8 mouse cellular contexts compared by ENCODE assay signal in genomic region chr11:97449601-97450293, GRCm38 (mm10). TPM values are rescaled to one million over a fixed set of nuclear protein-coding genes. Genes with fewer than 3 reads are reported as not detected.
A peak's percentile ranks its signal among the peaks of the same experiment; 100 is the strongest.
DNase-seq lines count a peak whose midpoint lies in the region; ATAC-seq lines count a peak whose summit lies in the region.

No protein-coding gene starts in this region.

- peak; percentile 28 for DNase-seq in 416B (ENCODE audit: low read depth)
- peak; percentile 47 for DNase-seq in c-Kit-negative CD71-positive TER-119-positive erythroid progenitor cells, embryonic 14.5 days (ENCODE audit: low read depth, low spot score)
- DNase-seq in forebrain, embryonic 10.5 days (ENCODE audit: extremely low spot score, low spot score), result peak; percentile 69
- DNase-seq in kidney, postnatal 10 days, result peak; percentile 91
- peak; percentile 66 for DNase-seq in neural tube, embryonic 10.5 days (ENCODE audit: extremely low spot score, low spot score)
- DNase-seq in urinary bladder, postnatal 14 days (ENCODE audit: low spot score), result peak; percentile 83

- peak overlapping the region; percentile 83 for H3K27ac ChIP-seq in forebrain, embryonic 10.5 days
- peak overlapping the region; percentile 86 for H3K27ac ChIP-seq in heart, embryonic 13.5 days (replicated peaks)
- peak overlapping the region; percentile 99 for H3K27ac ChIP-seq in liver, embryonic 12.5 days

- no peaks in the 10 kb centered on the region for H3K9me3 ChIP-seq in forebrain, embryonic 10.5 days
- H3K9me3 ChIP-seq in heart, embryonic 13.5 days, result no peaks in the 10 kb centered on the region
- no peaks in the 10 kb centered on the region for H3K9me3 ChIP-seq in liver, embryonic 12.5 days (replicated peaks)

- peak overlapping the region; percentile 76 for H3K9ac ChIP-seq in heart, embryonic 13.5 days
- H3K9ac ChIP-seq in liver, embryonic 12.5 days, result peak overlapping the region; percentile 54

- no peaks in the 10 kb centered on the region for H3K27me3 ChIP-seq in forebrain, embryonic 10.5 days (ENCODE audit: poor library complexity, severe bottlenecking)
- H3K27me3 ChIP-seq in heart, embryonic 13.5 days (replicated peaks), result no peaks in the 10 kb centered on the region
- no peaks in the 10 kb centered on the region for H3K27me3 ChIP-seq in liver, embryonic 12.5 days (replicated peaks)

- H3K4me2 ChIP-seq in heart, embryonic 13.5 days, result peak overlapping the region; percentile 86
- peak overlapping the region; percentile 53 for H3K4me2 ChIP-seq in liver, embryonic 12.5 days

- H3K36me3 ChIP-seq in forebrain, embryonic 10.5 days (replicated peaks), result peaks cover 57% of the 10 kb centered on the region
- H3K36me3 ChIP-seq in heart, embryonic 13.5 days, result peaks cover 96% of the 10 kb centered on the region
- peaks cover 100% of the 10 kb centered on the region for H3K36me3 ChIP-seq in liver, embryonic 12.5 days

- H3K4me1 ChIP-seq in forebrain, embryonic 10.5 days, result peaks cover 38% of the 10 kb centered on the region
- H3K4me1 ChIP-seq in heart, embryonic 13.5 days, result peaks cover 63% of the 10 kb centered on the region
- H3K4me1 ChIP-seq in liver, embryonic 12.5 days, result peaks cover 95% of the 10 kb centered on the region

- ATAC-seq in heart, embryonic 13.5 days (ENCODE audit: extremely low read depth, insufficient number of reproducible peaks, low FRiP score, low TSS enrichment), result peak; percentile 69
- no peak for ATAC-seq in liver, embryonic 12.5 days

- peak overlapping the region; percentile 56 for H3K4me3 ChIP-seq in forebrain, embryonic 10.5 days
- peak overlapping the region; percentile 45 for H3K4me3 ChIP-seq in heart, embryonic 13.5 days
- H3K4me3 ChIP-seq in liver, embryonic 12.5 days, result peak overlapping the region; percentile 38

- 17% methylated on average over 15 of the region's 15 CpGs for WGBS in forebrain, embryonic 10.5 days
- 7% methylated on average over 15 of the region's 15 CpGs for WGBS in heart, embryonic 13.5 days
- 36% methylated on average over 15 of the region's 15 CpGs for WGBS in liver, embryonic 12.5 days (ENCODE audit: insufficient replicate concordance)

RNA-seq across cellular contexts. Expression of gene Arhgap23, which starts 34.4 kb away (rescaled TPM):
- 1.6 and 2.2 TPM in 2 replicates for polyA plus RNA-seq in forebrain, embryonic 10.5 days (2016; fragmentation: Nextera tagmentation; extraction: Ambion mirVana)
- polyA plus RNA-seq in heart, embryonic 13.5 days (2015; fragmentation: Nextera tagmentation; extraction: Ambion mirVana), result 6.6 and 6.9 TPM in 2 replicates
- polyA plus RNA-seq in liver, embryonic 12.5 days (2016; fragmentation: Nextera tagmentation; extraction: Ambion mirVana), result 17.3 and 19.7 TPM in 2 replicates

RNA-seq across cellular contexts. Expression of gene 4933428G20Rik, which starts 50.4 kb away (rescaled TPM):
- 0.30 and 0.41 TPM in 2 replicates for polyA plus RNA-seq in forebrain, embryonic 10.5 days (2016; fragmentation: Nextera tagmentation; extraction: Ambion mirVana)
- 0.84 and 1.5 TPM in 2 replicates for polyA plus RNA-seq in heart, embryonic 13.5 days (2015; fragmentation: Nextera tagmentation; extraction: Ambion mirVana)
- 1.3 and 1.4 TPM in 2 replicates for polyA plus RNA-seq in liver, embryonic 12.5 days (2016; fragmentation: Nextera tagmentation; extraction: Ambion mirVana)

Comparison
In these comparisons a context has a peak if more than half of its experiments do, and no peak if none do; other contexts are left out.
1. DNase-seq: peak in every context shown above with its lines; median percentile 91 in kidney, postnatal 10 days; 83 in urinary bladder, postnatal 14 days; 69 in forebrain, embryonic 10.5 days; 66 in neural tube, embryonic 10.5 days; 47 in c-Kit-negative CD71-positive TER-119-positive erythroid progenitor cells, embryonic 14.5 days; 28 in 416B.